Comparison of ENCODE assay signal across 13 mouse cellular contexts in the genomic region with DNA sequence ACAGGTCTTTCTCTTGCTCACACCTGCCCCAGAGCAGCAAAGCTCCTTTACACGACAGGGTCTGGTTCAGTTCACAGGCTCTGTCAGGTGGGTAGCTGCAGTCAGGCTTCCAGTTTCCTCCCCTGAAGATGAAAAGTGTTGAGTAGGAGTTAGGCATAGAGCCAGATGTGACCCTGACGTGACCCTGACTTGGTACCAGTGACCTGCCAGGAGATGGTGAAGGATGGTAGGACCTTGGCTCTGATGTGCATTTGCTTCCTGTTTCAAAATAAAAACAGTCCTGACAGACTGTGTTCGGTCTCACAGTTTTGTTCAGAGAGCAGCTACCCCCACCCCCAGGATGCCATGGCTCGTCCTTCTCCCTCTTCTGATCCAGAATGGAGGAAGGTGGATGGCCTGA.
"Had no signal": no experiment of that assay in that cellular context is flagged by ENCODE, and none has a peak within 500 bp of the region (broad histone marks: within the 10 kb centered on the region; RNA-seq: fewer than 3 reads in every experiment).

No protein-coding gene starts in this region.

- ATAC-seq: midbrain, embryonic 16.5 days had no signal

- H3K27me3 ChIP-seq: limb, embryonic 12.5 days; midbrain, embryonic 12.5 days; neural tube, embryonic 13.5 days; stomach, embryonic 15.5 days had no signal

- H3K4me1 ChIP-seq: limb, embryonic 12.5 days; midbrain, embryonic 12.5 days; neural tube, embryonic 13.5 days had no signal

- H3K9ac ChIP-seq: limb, embryonic 12.5 days; lung, embryonic 14.5 days; midbrain, embryonic 12.5 days; neural tube, embryonic 13.5 days; stomach, embryonic 15.5 days had no signal

- H3K4me2 ChIP-seq: limb, embryonic 12.5 days; lung, embryonic 14.5 days; midbrain, embryonic 12.5 days; neural tube, embryonic 13.5 days; stomach, embryonic 15.5 days had no signal

- H3K9me3 ChIP-seq: limb, embryonic 12.5 days; midbrain, embryonic 12.5 days; neural tube, embryonic 13.5 days; stomach, embryonic 15.5 days had no signal

- H3K36me3 ChIP-seq: stomach, embryonic 15.5 days had no signal

- H3K4me3 ChIP-seq: limb, embryonic 12.5 days; midbrain, embryonic 12.5 days; neural tube, embryonic 13.5 days; stomach, embryonic 15.5 days had no signal

- H3K27ac ChIP-seq: limb, embryonic 12.5 days; midbrain, embryonic 12.5 days; neural tube, embryonic 13.5 days had no signal

- DNase-seq: kidney, adult 9 months; kidney, postnatal 36 days; layer of hippocampus, adult 9-11 months; layer of hippocampus, postnatal 36 days; lung, embryonic 14.5 days; lung, postnatal 14 days; right cerebral cortex, postnatal 14 days; thymus, postnatal 36 days had no signal
